Mouse (Mus musculus) embryonic fibroblast, embryonic 13.5 days (primary cell): ENCODE results near the gene Srsf4. TPM values are rescaled to one million over a fixed set of nuclear protein-coding genes. Genes with fewer than 3 reads are reported as not detected.

Experiments
- H3K27ac ChIP-seq: 2 replicates; pipeline ENCODE4 v1.5.1; 2012; ENCODE audit warnings: low read length, control low read depth, inconsistent platforms; ENCODE audit not compliant: insufficient read depth
- H3K4me1 ChIP-seq: 2 replicates; pipeline ENCODE4 v1.6.1; 2011; ENCODE audit warnings: low read length; ENCODE audit not compliant: control insufficient read depth, insufficient read depth
- H3K4me3 ChIP-seq: 2 replicates; pipeline ENCODE4 v1.5.1; 2011; ENCODE audit warnings: mild to moderate bottlenecking, control low read depth, low read length; ENCODE audit not compliant: insufficient read depth
- CTCF ChIP-seq: IDR thresholded peaks from 2 replicates; pipeline ENCODE4 v1.5.1; 2011; ENCODE audit warnings: mild to moderate bottlenecking, control low read depth, low read length, moderate library complexity, borderline replicate concordance; ENCODE audit not compliant: insufficient read depth
- POLR2A ChIP-seq: IDR thresholded peaks from 2 replicates; pipeline ENCODE4 v1.6.1; 2011; ENCODE audit warnings: low read depth, mild to moderate bottlenecking, control low read depth, low read length, moderate library complexity
- polyA plus RNA-seq: library from polyadenylated mRNA; stranded (reverse); fragments of >200 nt; gene quantifications from 2 replicates; pipeline ENCODE4 v1.2.4, GENCODE M21; 2011; ENCODE audit warnings: low read depth; ENCODE audit not compliant: missing spikeins, insufficient read length

The Srsf4 gene
- polyA plus RNA-seq, 1 experiment, result 40.6 TPM

DNA sequence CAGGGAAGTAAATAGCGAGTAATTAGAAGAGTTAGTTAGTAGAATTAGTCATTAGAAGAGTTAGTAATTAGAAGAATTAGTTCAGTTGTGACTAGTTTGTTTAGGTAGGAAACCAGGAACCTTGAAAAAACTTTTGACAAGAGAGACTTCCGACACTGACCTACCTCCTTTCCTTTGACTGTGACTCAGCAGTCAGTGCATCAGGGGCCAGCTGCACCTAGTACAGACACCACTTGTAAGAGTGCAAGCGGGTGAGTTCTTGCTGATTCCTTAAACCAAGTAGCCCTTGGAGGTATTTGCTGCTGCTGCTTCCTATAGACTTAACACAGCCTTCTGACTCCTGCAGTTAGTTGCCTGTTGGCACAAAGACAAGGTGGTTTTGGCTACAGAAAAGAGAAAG lies 17.3 kb downstream of the Srsf4 start:
- no peak overlapping the region for H3K27ac ChIP-seq
- no peak for TF ChIP-seq CTCF
- TF ChIP-seq POLR2A, result no peak

DNA sequence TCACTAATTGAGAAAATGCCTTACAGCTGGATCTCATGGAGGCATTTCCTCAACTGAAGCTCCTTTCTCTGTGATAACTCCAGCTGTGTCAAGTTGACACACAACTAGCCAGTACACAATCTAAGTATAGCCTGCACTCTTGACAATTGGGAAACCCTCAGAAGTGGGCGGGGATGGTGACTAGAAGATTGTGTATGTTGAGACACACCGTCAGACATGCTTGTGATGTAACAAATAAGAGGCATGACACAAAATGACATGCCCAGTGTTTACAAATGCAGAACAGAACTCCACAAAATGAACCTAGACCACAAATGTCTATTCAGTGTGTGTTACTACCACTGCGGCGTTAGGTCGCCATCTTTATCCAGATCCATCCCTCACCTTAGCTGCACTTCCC lies 23.7 kb downstream of the Srsf4 start:
- no peak overlapping the region for H3K4me3 ChIP-seq

More for the DNA sequence above, 17.3 kb downstream of the Srsf4 start:
- Histone ChIP-seq H3K4me3 (no peak overlapping the region), H3K4me1 (peaks cover 3% of the 10 kb centered on the region; the same call in 1 of the 2 replicates)

DNA sequence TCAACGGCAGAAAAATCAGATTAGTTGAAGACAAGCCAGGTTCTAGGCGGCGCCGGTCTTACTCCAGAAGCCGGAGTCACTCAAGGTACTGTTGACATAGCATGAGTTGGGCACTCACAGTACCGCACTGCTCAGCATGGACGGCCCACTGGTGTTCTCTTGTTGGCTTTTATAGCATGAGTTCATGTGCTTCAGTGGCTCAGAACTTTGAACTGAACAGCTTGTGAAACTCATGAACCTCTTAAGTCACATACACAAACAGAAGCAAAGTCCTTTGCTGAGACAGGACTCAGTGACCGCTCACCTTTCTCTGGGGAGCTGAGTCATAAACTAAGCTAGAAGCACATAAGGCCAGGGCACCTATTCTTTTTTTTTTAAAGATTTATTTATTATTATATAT lies 24.4 kb downstream of the Srsf4 start:
- Histone ChIP-seq H3K4me3 (no peak overlapping the region), H3K27ac (no peak overlapping the region), H3K4me1 (no peaks in the 10 kb centered on the region)
- no peak for TF ChIP-seq POLR2A
- no peak for TF ChIP-seq CTCF

More for the DNA sequence above, 23.7 kb downstream of the Srsf4 start:
- no peak overlapping the region for H3K27ac ChIP-seq
- TF ChIP-seq CTCF, result no peak
- TF ChIP-seq POLR2A, result no peak
- H3K4me1 ChIP-seq, result no peaks in the 10 kb centered on the region

- no peak for TF ChIP-seq CTCF
- TF ChIP-seq POLR2A, result no peak
- no peak overlapping the region for H3K27ac ChIP-seq
These were observed 25.2 kb downstream of the Srsf4 start for GRCm38 (mm10) chr4:131898503-131899179.

DNA sequence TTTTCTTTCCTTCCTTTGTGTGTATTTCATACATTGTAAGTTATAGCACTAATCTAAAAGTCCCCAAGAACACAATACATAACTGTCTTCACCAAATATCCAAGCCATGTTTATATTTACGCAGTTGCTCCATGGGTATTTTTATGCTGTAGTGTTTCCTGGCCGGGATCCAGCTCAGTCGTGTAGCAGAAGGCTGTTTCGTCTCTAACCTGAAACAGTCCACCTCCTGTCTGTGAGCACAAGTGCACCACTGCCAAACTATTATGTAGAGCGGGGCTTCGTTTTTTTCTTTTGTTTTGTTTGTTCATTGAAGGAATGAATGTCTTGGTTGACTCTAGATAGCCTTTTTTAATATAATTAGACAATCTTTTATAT lies 25.8 kb downstream of the Srsf4 start:
- no peak overlapping the region for H3K27ac ChIP-seq
- no peak overlapping the region for H3K4me3 ChIP-seq
- no peaks in the 10 kb centered on the region for H3K4me1 ChIP-seq
- TF ChIP-seq CTCF, result no peak
- TF ChIP-seq POLR2A, result no peak

More at GRCm38 (mm10) chr4:131898503-131899179, 25.2 kb downstream of the Srsf4 start:
- Histone ChIP-seq H3K4me3 (no peak overlapping the region), H3K4me1 (no peaks in the 10 kb centered on the region)

GRCm38 (mm10) chr4:131901090-131901489 lies 27.7 kb downstream of the Srsf4 start:
- H3K4me3 ChIP-seq, result no peak overlapping the region
- H3K4me1 ChIP-seq, result no peaks in the 10 kb centered on the region
- TF ChIP-seq POLR2A (no peak), CTCF (no peak)
- no peak overlapping the region for H3K27ac ChIP-seq

GRCm38 (mm10) chr4:131904478-131904877 lies 31.1 kb downstream of the Srsf4 start:
- Histone ChIP-seq H3K27ac (no peak overlapping the region), H3K4me3 (no peak overlapping the region), H3K4me1 (no peaks in the 10 kb centered on the region)
- TF ChIP-seq POLR2A, result no peak
- peak; percentile 60; the same call in 1 of the 2 replicates for TF ChIP-seq CTCF

DNA sequence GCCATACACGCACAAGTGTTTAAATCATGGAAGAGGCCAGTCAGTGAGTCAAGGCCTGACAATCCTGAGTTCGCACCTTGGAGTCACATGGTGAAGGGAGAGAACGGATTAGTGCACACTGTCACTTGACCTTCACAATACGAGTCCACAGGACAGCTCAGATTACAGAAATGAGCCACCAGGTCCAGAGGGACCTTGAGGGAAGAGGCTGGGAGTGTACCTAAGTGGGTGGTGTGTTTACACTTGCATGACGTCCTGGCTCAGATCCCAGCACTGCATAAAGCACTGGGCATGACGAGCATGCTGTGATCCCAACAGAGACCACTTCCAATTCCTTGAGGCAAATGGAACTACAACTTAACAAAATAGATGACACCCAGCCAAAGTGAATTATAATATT lies 33.0 kb downstream of the Srsf4 start:
- TF ChIP-seq POLR2A, result no peak
- no peak for TF ChIP-seq CTCF
- no peak overlapping the region for H3K27ac ChIP-seq
- no peak overlapping the region for H3K4me3 ChIP-seq
- peaks cover 4% of the 10 kb centered on the region; the same call in 1 of the 2 replicates for H3K4me1 ChIP-seq

GRCm38 (mm10) chr4:131907912-131908311 lies 34.5 kb downstream of the Srsf4 start:
- TF ChIP-seq POLR2A (no peak), CTCF (no peak)
- H3K27ac ChIP-seq, result no peak overlapping the region
- H3K4me3 ChIP-seq, result no peak overlapping the region
- H3K4me1 ChIP-seq, result peaks cover 4% of the 10 kb centered on the region; the same call in 1 of the 2 replicates

DNA sequence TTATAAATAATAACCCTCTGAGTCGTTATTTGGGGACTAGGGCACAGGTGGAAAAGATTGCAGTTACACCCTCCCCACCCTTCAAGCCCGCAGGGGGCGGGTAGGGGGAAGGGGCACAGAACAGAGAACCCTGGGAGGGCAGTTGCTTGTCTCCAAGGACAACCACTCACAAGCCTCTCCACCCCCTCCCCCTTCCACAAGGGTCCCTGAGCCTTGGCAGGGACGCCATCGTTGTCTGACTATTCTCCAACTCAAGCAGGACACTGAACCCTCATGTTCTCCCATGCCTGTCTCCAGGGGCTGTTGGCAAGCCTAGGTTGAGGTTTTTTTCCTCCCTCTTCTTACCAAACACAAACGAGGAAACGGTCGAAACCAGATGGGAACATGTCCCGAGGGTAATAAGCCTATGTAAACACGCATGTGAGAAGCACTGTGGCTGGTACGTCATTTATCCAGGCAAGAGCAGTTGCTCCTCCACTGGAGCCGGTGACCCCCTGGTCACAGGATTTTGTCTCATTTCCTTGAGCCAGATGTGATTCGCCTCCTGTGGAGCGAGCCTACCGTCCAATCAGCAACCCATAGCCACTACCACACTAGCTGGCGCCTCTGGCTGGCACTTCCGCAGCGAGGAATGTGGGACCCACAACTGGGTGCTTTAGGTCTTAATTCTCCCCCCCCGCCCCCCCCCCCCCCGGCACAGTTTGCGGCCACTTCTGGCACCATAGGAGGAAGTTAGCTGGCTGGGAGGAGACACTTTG lies 37.0 kb downstream of the Srsf4 start:
- no peak overlapping the region for H3K4me3 ChIP-seq
- no peak for TF ChIP-seq CTCF
- no peak for TF ChIP-seq POLR2A
- no peak overlapping the region for H3K27ac ChIP-seq
- H3K4me1 ChIP-seq, result peaks cover 4% of the 10 kb centered on the region; the same call in 1 of the 2 replicates

GRCm38 (mm10) chr4:131911521-131911920 lies 38.1 kb downstream of the Srsf4 start:
- TF ChIP-seq POLR2A (no peak), CTCF (no peak)
- Histone ChIP-seq H3K4me1 (peaks cover 4% of the 10 kb centered on the region; the same call in 1 of the 2 replicates), H3K27ac (no peak overlapping the region), H3K4me3 (no peak overlapping the region)
